Mouse (Mus musculus) midbrain, embryonic 11.5 days (tissue): Measurements from ENCODE around the gene Usp8. TPM values are rescaled to one million over a fixed set of nuclear protein-coding genes. Genes with fewer than 3 reads are reported as not detected.

Experiments used
- ATAC-seq: fragments of 200-750 bp; cut with Nextera tagmentation; 2 replicates; pipeline ENCODE4 v1.8.0; 2017; ENCODE audit warnings: moderate TSS enrichment, moderate library complexity; ENCODE audit not compliant: low FRiP score
- DNase-seq: peaks from one replicate; pipeline ENCODE4 v3.0.0; 2015; ENCODE audit warnings: low spot score; ENCODE audit errors: missing footprints
- H3K27ac ChIP-seq: fragments of 300-500 bp; sonication (generic); 2 replicates; pipeline ENCODE4 v1.5.1; 2014; ENCODE audit warnings: low read depth, low read length
- H3K27me3 ChIP-seq: fragments of 300-500 bp; sonication (generic); 2 replicates; pipeline ENCODE4 v1.6.1; 2014; ENCODE audit warnings: mild to moderate bottlenecking, low read length, moderate library complexity, mixed read lengths; ENCODE audit not compliant: control insufficient read depth, insufficient read depth
- H3K36me3 ChIP-seq: fragments of 300-500 bp; sonication (generic); 2 replicates; pipeline ENCODE4 v1.6.1; 2014; ENCODE audit warnings: mild to moderate bottlenecking, low read length, moderate library complexity, mixed read lengths; ENCODE audit not compliant: control insufficient read depth, insufficient read depth
- H3K4me1 ChIP-seq: fragments of 300-500 bp; sonication (generic); 2 replicates; pipeline ENCODE4 v1.6.1; 2014; ENCODE audit warnings: low read length; ENCODE audit not compliant: control insufficient read depth, insufficient read depth
- H3K4me2 ChIP-seq: fragments of 300-500 bp; sonication (generic); 2 replicates; pipeline ENCODE4 v1.6.1; 2014; ENCODE audit warnings: mild to moderate bottlenecking, moderate library complexity
- H3K4me3 ChIP-seq: fragments of 300-500 bp; sonication (generic); 2 replicates; pipeline ENCODE4 v1.5.1; 2014; ENCODE audit warnings: low read depth, low read length
- H3K9ac ChIP-seq: fragments of 300-500 bp; sonication (generic); 2 replicates; pipeline ENCODE4 v1.6.1; 2014; ENCODE audit warnings: low read length
- H3K9me3 ChIP-seq: fragments of 300-500 bp; sonication (generic); 2 replicates; pipeline ENCODE4 v1.6.1; 2016; ENCODE audit warnings: low read length; ENCODE audit not compliant: control insufficient read depth
- WGBS: fragments of 180-500 bp; shearing (Covaris S2); extraction: QIAGEN DNeasy Blood & Tissue Kit; methylation state at CpG from one replicate; pipeline ENCODE4 v1.1.7; 2014; 5-methylcytosine and 5-hydroxymethylcytosine counted together
- polyA plus RNA-seq: library from polyadenylated mRNA; unstranded; fragments of >200 nt; fragmentation: Nextera tagmentation; extraction: Ambion mirVana; gene quantifications from 2 replicates; pipeline ENCODE4 v1.2.1, GENCODE M21; 2014

Gene Usp8
- polyA plus RNA-seq, 1 experiment from 2014 or later: 47.7 TPM

- no peak overlapping the region for H3K4me2 ChIP-seq
- H3K9ac ChIP-seq: no peak overlapping the region
- no peaks in the 10 kb centered on the region for H3K36me3 ChIP-seq
- WGBS: 82% methylated on average over 3 of the region's 3 CpGs
- H3K9me3 ChIP-seq: no peaks in the 10 kb centered on the region
- ATAC-seq: no peak
- no peak for DNase-seq
- H3K4me3 ChIP-seq: no peak overlapping the region
- H3K27me3 ChIP-seq: no peaks in the 10 kb centered on the region
- no peaks in the 10 kb centered on the region for H3K4me1 ChIP-seq
- H3K27ac ChIP-seq: no peak overlapping the region
Observed at GRCm38 (mm10) chr2:126782433-126782832, 75.3 kb downstream of the Usp8 start.

- Histone ChIP-seq H3K9me3 (no peaks in the 10 kb centered on the region), H3K27me3 (no peaks in the 10 kb centered on the region), H3K4me2 (no peak within 1 kb of the TSS), H3K9ac (no peak within 1 kb of the TSS), H3K27ac (no peak within 1 kb of the TSS), H3K4me1 (no peaks in the 10 kb centered on the region), H3K4me3 (no peak within 1 kb of the TSS), H3K36me3 (no peaks in the 10 kb centered on the region)
- ATAC-seq (no peak), DNase-seq (no peak)
- WGBS: 69% methylated on average over 4 of the region's 4 CpGs
Observed at GRCm38 (mm10) chr2:126783370-126783769, 76.2 kb downstream of the Usp8 start, which contains the start of gene Usp50. TSS of gene Usp50 (minus strand) at chr2:126783470.

GRCm38 (mm10) chr2:126787721-126788342, 80.7 kb downstream of the Usp8 start:
- no peaks in the 10 kb centered on the region for H3K27me3 ChIP-seq
- H3K9ac ChIP-seq: no peak overlapping the region
- peaks cover 11% of the 10 kb centered on the region; the same call in 1 of the 2 replicates for H3K36me3 ChIP-seq
- no peaks in the 10 kb centered on the region for H3K9me3 ChIP-seq
- H3K27ac ChIP-seq: no peak overlapping the region
- WGBS: 58% methylated on average over 9 of the region's 9 CpGs
- no peak for ATAC-seq
- DNase-seq: no peak
- H3K4me1 ChIP-seq: no peaks in the 10 kb centered on the region
- H3K4me2 ChIP-seq: no peak overlapping the region
- no peak overlapping the region for H3K4me3 ChIP-seq

GRCm38 (mm10) chr2:126792611-126793010, 85.5 kb downstream of the Usp8 start:
- DNase-seq (no peak), ATAC-seq (no peak)
- H3K4me2 ChIP-seq: no peak overlapping the region
- 82% methylated on average over 5 of the region's 5 CpGs for WGBS
- H3K9ac ChIP-seq: no peak overlapping the region
- no peaks in the 10 kb centered on the region for H3K9me3 ChIP-seq
- H3K4me3 ChIP-seq: no peak overlapping the region
- no peak overlapping the region for H3K27ac ChIP-seq
- no peaks in the 10 kb centered on the region for H3K4me1 ChIP-seq
- H3K36me3 ChIP-seq: peaks cover 11% of the 10 kb centered on the region; the same call in 1 of the 2 replicates
- no peaks in the 10 kb centered on the region for H3K27me3 ChIP-seq

GRCm38 (mm10) chr2:126795708-126796107, 88.6 kb downstream of the Usp8 start:
- WGBS: 93% methylated on average over 3 of the region's 3 CpGs

GRCm38 (mm10) chr2:126798455-126798854, 91.3 kb downstream of the Usp8 start:
- DNase-seq: no peak
- H3K9me3 ChIP-seq: no peaks in the 10 kb centered on the region
- H3K4me1 ChIP-seq: no peaks in the 10 kb centered on the region
- H3K36me3 ChIP-seq: peaks cover 2% of the 10 kb centered on the region; the same call in 1 of the 2 replicates
- WGBS: 93% methylated on average over 5 of the region's 5 CpGs
- no peak for ATAC-seq
- no peak overlapping the region for H3K9ac ChIP-seq
- no peak overlapping the region for H3K4me2 ChIP-seq
- no peak overlapping the region for H3K4me3 ChIP-seq
- H3K27me3 ChIP-seq: no peaks in the 10 kb centered on the region
- H3K27ac ChIP-seq: no peak overlapping the region

More at GRCm38 (mm10) chr2:126795708-126796107, 88.6 kb downstream of the Usp8 start:
- Histone ChIP-seq H3K9me3 (no peaks in the 10 kb centered on the region), H3K9ac (no peak overlapping the region), H3K27me3 (no peaks in the 10 kb centered on the region), H3K27ac (no peak overlapping the region), H3K4me3 (no peak overlapping the region), H3K36me3 (peaks cover 12% of the 10 kb centered on the region; the same call in 1 of the 2 replicates), H3K4me1 (no peaks in the 10 kb centered on the region), H3K4me2 (no peak overlapping the region)
- ATAC-seq (no peak), DNase-seq (no peak)

GRCm38 (mm10) chr2:126801980-126802379, 94.9 kb downstream of the Usp8 start:
- no peak for ATAC-seq

More at GRCm38 (mm10) chr2:126801980-126802379, 94.9 kb downstream of the Usp8 start:
- Histone ChIP-seq H3K9me3 (no peaks in the 10 kb centered on the region), H3K4me2 (no peak overlapping the region), H3K4me1 (no peaks in the 10 kb centered on the region), H3K4me3 (no peak overlapping the region), H3K9ac (no peak overlapping the region), H3K36me3 (peaks cover 2% of the 10 kb centered on the region; the same call in 1 of the 2 replicates), H3K27ac (no peak overlapping the region), H3K27me3 (no peaks in the 10 kb centered on the region)
- no peak for DNase-seq
- WGBS: 95% methylated on average over 3 of the region's 3 CpGs

Other genes starting within 250 kb of the Usp8 start
- gene Atp8b4, start 206.7 kb upstream of the Usp8 start, polyA plus RNA-seq: 0.07 TPM in 1 of 2 replicates, not detected in the other
- 3.3 and 3.8 TPM in 2 replicates for gene Slc27a2, start 154.9 kb upstream of the Usp8 start, polyA plus RNA-seq
- 0.42 and 0.50 TPM in 2 replicates for gene Hdc, start 88.0 kb upstream of the Usp8 start, polyA plus RNA-seq
- 88.4 and 94.5 TPM in 2 replicates for gene Gabpb1, start 31.0 kb upstream of the Usp8 start, polyA plus RNA-seq
- gene Usp50, start 76.1 kb downstream of the Usp8 start, polyA plus RNA-seq: 2.1 and 2.6 TPM in 2 replicates
- gene Trpm7, start 168.9 kb downstream of the Usp8 start, polyA plus RNA-seq: 34.2 and 37.2 TPM in 2 replicates
- 30.6 and 37.7 TPM in 2 replicates for gene Sppl2a, start 225.9 kb downstream of the Usp8 start, polyA plus RNA-seq